ENCODE assay signal across 13 mouse cellular contexts in genomic region chr2:136835882-136836281, GRCm38 (mm10). TPM values are rescaled to one million over a fixed set of nuclear protein-coding genes. Genes with fewer than 3 reads are reported as not detected.
DNase-seq lines count a peak whose midpoint lies in the region; ATAC-seq and TF ChIP-seq lines count a peak whose summit lies in the region.
"Had no signal": no experiment of that assay in that cellular context is flagged by ENCODE, and none has a peak within 500 bp of the region (broad histone marks: within the 10 kb centered on the region; RNA-seq: fewer than 3 reads in every experiment).

No protein-coding gene starts in this region.

- DNase-seq in frontal cortex, adult 2 months (ENCODE audit: extremely low spot score in 1 of 2, low spot score in 1 of 2): peak; percentile 14 to 70
- DNase-seq in frontal cortex, postnatal 25 days (ENCODE audit: low spot score in 2 of 2): no peak
- DNase-seq in lung, postnatal 0 days (ENCODE audit: low spot score): no peak
- DNase-seq in lung, postnatal 4 days: no peak
- peak; percentile 41 for DNase-seq in cerebellum, adult 11 months
- DNase-seq in retina, embryonic 14.5 days (ENCODE audit: low spot score): peak; percentile 27
- no peak for DNase-seq in heart, postnatal 4 days
- DNase-seq in urinary bladder, adult 18-20 months (ENCODE audit: low spot score in 2 of 2): no peak
- DNase-seq: heart, adult 11 months; kidney, postnatal 4 days had no signal

- 0 out of 2 replicates have a peak, but pooled peaks have one; percentile 12 for TF ChIP-seq CTCF in lung, postnatal 0 days (IDR thresholded peaks at IDR 0.05)

- H3K4me1 ChIP-seq in lung, postnatal 0 days (ENCODE audit: insufficient read depth, low read depth, low read length): no peaks in the 10 kb centered on the region
- H3K4me1 ChIP-seq: hindbrain, embryonic 15.5 days; limb, embryonic 13.5 days had no signal

- no peak overlapping the region for H3K4me2 ChIP-seq in lung, postnatal 0 days (replicated peaks; ENCODE audit: low read depth, low read length)
- H3K4me2 ChIP-seq: hindbrain, embryonic 15.5 days; limb, embryonic 13.5 days had no signal

- no peaks in the 10 kb centered on the region for H3K27me3 ChIP-seq in lung, postnatal 0 days (replicated peaks; ENCODE audit: insufficient read depth, low read length)
- H3K27me3 ChIP-seq: hindbrain, embryonic 15.5 days; limb, embryonic 13.5 days had no signal

- H3K9me3 ChIP-seq in lung, postnatal 0 days (ENCODE audit: low read length): no peaks in the 10 kb centered on the region
- H3K9me3 ChIP-seq: hindbrain, embryonic 15.5 days; limb, embryonic 13.5 days had no signal

- no peaks in the 10 kb centered on the region for H3K36me3 ChIP-seq in lung, postnatal 0 days (ENCODE audit: insufficient read depth, low read length)
- H3K36me3 ChIP-seq: hindbrain, embryonic 15.5 days; limb, embryonic 13.5 days had no signal

- no peak for TF ChIP-seq EP300 in lung, postnatal 0 days (IDR thresholded peaks at IDR 0.05)

- H3K27ac ChIP-seq in lung, postnatal 0 days (ENCODE audit: low read length): no peak overlapping the region
- H3K27ac ChIP-seq: hindbrain, embryonic 15.5 days; limb, embryonic 13.5 days had no signal

- H3K4me3 ChIP-seq in lung, postnatal 0 days (ENCODE audit: low read depth, low read length): no peak overlapping the region
- H3K4me3 ChIP-seq: hindbrain, embryonic 15.5 days; limb, embryonic 13.5 days had no signal

- WGBS in lung, postnatal 0 days: 54% methylated on average over 3 of the region's 3 CpGs

- no peak overlapping the region for H3K9ac ChIP-seq in lung, postnatal 0 days (replicated peaks; ENCODE audit: low read depth)
- H3K9ac ChIP-seq: hindbrain, embryonic 15.5 days; limb, embryonic 13.5 days had no signal

- no peak for ATAC-seq in lung, postnatal 0 days

RNA-seq across cellular contexts. Expression of gene AL731706.2, which starts 49.6 kb away (rescaled TPM):
- polyA plus RNA-seq in frontal cortex, adult 2 months (2012; rRNA removed): 24.0 TPM in 1 of 2 replicates, not detected in the other
- 21.4 and 24.6 TPM in 2 replicates for polyA plus RNA-seq in lung, postnatal 0 days (2015; fragmentation: Nextera tagmentation; extraction: Ambion mirVana)
- total RNA-seq in heart, postnatal 4 days (2021): 10 to 100 TPM; 14.5 to 35.5 TPM
- polyA plus RNA-seq: urinary bladder, adult 2 months had no signal

RNA-seq across cellular contexts. Expression of gene Slx4ip, which starts 55.1 kb away (rescaled TPM):
- 3.8 and 4.0 TPM in 2 replicates for polyA plus RNA-seq in frontal cortex, adult 2 months (2012; rRNA removed)
- 3.1 and 3.2 TPM in 2 replicates for polyA plus RNA-seq in lung, postnatal 0 days (2015; fragmentation: Nextera tagmentation; extraction: Ambion mirVana)
- total RNA-seq in heart, postnatal 4 days (2021): 1 to 10 TPM; 3.7 to 4.4 TPM

RNA-seq across cellular contexts. Expression of gene AL731706.1, which starts 55.3 kb away (rescaled TPM):
- polyA plus RNA-seq in frontal cortex, adult 2 months (2012; rRNA removed): 31.6 and 32.8 TPM in 2 replicates
- 24.3 and 24.8 TPM in 2 replicates for polyA plus RNA-seq in lung, postnatal 0 days (2015; fragmentation: Nextera tagmentation; extraction: Ambion mirVana)
- 10 to 100 TPM; 22.6 to 25.7 TPM for total RNA-seq in heart, postnatal 4 days (2021)

RNA-seq across cellular contexts. Expression of gene Mkks, which starts 55.3 kb away (rescaled TPM):
- polyA plus RNA-seq in frontal cortex, adult 2 months (2012; rRNA removed): 12.3 and 12.9 TPM in 2 replicates
- polyA plus RNA-seq in lung, postnatal 0 days (2015; fragmentation: Nextera tagmentation; extraction: Ambion mirVana): 6.7 and 7.6 TPM in 2 replicates
- total RNA-seq in heart, postnatal 4 days (2021): 10 to 100 TPM; 30.4 to 30.9 TPM

Comparison
In these comparisons a context has a peak if more than half of its experiments do, and no peak if none do; other contexts are left out.
1. DNase-seq: peak in frontal cortex, adult 2 months (2 of 2), cerebellum, adult 11 months (single experiment) and retina, embryonic 14.5 days (single experiment); none in frontal cortex, postnatal 25 days (0 of 2), lung, postnatal 0 days (single experiment), lung, postnatal 4 days (0 of 2), heart, postnatal 4 days (single experiment) and urinary bladder, adult 18-20 months (0 of 2).